Mouse (Mus musculus) bone marrow macrophage, adult 2 months (primary cell): Measurements from ENCODE around the gene Gsdmc4. TPM values are rescaled to one million over a fixed set of nuclear protein-coding genes. Genes with fewer than 3 reads are reported as not detected.
"Not testable (repeated sequence)": the region's sequence is repeated elsewhere in the genome, so short reads cannot be mapped to it uniquely, and the experiment has no call there.

ENCODE experiments used
- H3K27ac ChIP-seq: 2 replicates; pipeline ENCODE4 v1.5.1; 2012; ENCODE audit warnings: low read depth, low read length; ENCODE audit not compliant: insufficient read depth
- H3K4me1 ChIP-seq: 2 replicates; pipeline ENCODE4 v1.6.1; 2012; ENCODE audit warnings: low read length; ENCODE audit not compliant: control insufficient read depth, insufficient read depth
- H3K4me3 ChIP-seq: 2 replicates; pipeline ENCODE4 v1.5.1; 2012; ENCODE audit warnings: mild to moderate bottlenecking, low read length, moderate library complexity; ENCODE audit not compliant: insufficient read depth
- CTCF ChIP-seq: IDR thresholded peaks from 2 replicates; pipeline ENCODE4 v1.5.1; 2012; ENCODE audit warnings: low read depth, mild to moderate bottlenecking, low read length, moderate library complexity
- POLR2A ChIP-seq: IDR thresholded peaks from 2 replicates; pipeline ENCODE4 v1.6.1; 2012; ENCODE audit warnings: mild to moderate bottlenecking, low read depth, low read length, borderline replicate concordance
- polyA plus RNA-seq: library from polyadenylated mRNA; stranded (reverse); fragments of >200 nt; gene quantifications from 2 replicates; pipeline ENCODE4 v1.2.4, GENCODE M21; 2012; ENCODE audit not compliant: missing spikeins, insufficient read depth, insufficient read length

Gsdmc4 gene
- polyA plus RNA-seq: 0.28 TPM in 1 of 2 replicates, not detected in the other

- H3K27ac ChIP-seq, H3K4me3 ChIP-seq, H3K4me1 ChIP-seq: not testable (repeated sequence)
These were observed at the start of gene Gsdmc4 for GRCm38 (mm10) chr15:63912197-63912596. TSS of gene Gsdmc4 (minus strand) at chr15:63912297.

GRCm38 (mm10) chr15:63960542-63960941 is 48.4 kb upstream of the Gsdmc4 start:
- peaks cover 15% of the 10 kb centered on the region for H3K4me1 ChIP-seq

DNA sequence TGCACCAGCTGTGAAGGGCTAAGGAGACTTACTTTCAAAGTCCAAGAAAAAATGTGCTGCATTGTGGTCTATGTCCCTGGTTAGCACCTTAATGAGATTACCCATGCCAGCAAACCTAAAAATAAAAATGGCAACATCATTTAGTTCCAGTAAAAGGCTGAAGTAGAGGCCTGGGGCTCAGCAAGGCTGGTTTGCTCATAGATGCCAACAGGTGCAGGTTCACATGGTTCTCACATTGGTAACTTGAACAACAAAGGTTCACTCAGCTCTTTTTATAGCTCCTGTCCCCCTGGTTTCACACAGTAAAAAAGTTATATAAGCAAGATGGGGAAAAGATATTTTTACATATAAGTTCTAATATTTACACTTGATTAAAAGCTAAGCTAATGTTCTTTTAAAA is 45.5 kb upstream of the Gsdmc4 start:
- Histone ChIP-seq H3K27ac (no peak overlapping the region), H3K4me1 (peaks cover 12% of the 10 kb centered on the region), H3K4me3 (no peak overlapping the region)
- TF ChIP-seq POLR2A (no peak), CTCF (no peak)

More at GRCm38 (mm10) chr15:63960542-63960941, 48.4 kb upstream of the Gsdmc4 start:
- no peak overlapping the region for H3K27ac ChIP-seq
- H3K4me3 ChIP-seq: no peak overlapping the region
- TF ChIP-seq CTCF (no peak), POLR2A (no peak)

DNA sequence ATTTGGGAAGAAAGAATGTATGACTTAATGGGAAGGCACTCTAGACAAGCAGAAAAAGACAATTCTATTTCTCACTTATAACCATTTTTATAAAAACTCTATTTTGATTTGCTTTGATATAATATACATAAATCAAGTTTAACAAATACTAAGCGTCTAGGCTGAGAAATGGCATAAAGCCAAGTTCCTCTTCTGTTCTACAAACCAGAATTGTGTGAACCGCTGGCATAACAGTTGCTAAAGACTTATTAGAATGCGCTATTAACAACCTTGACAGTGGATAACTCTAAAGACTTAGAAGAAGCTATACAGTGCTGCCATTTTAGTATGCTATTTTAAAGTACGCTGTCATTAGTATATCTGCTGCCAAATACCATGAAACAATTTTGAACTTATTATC is 41.2 kb upstream of the Gsdmc4 start:
- peaks cover 2% of the 10 kb centered on the region for H3K4me1 ChIP-seq

DNA sequence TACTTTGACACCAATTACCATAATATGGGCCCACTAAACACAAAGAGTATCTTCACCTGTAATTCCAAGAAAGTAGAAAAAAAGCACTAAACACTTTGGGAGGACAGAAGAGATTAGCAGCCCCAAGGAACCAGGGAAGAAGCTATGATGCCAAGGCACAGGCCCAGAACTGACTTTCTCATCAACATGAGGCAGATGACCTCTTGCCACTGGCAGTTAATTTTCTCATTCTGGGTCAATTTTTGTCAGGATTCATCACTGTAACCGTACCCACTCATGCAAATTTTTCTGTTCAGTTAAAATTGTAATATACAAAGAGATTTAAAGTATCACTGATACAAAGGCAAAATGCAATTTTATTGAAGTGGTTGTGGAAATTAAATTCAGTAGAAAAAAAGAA is 29.1 kb upstream of the Gsdmc4 start:
- TF ChIP-seq CTCF: no peak
- TF ChIP-seq POLR2A: no peak
- Histone ChIP-seq H3K4me1 (no peaks in the 10 kb centered on the region), H3K27ac (no peak overlapping the region), H3K4me3 (no peak overlapping the region)

More for the DNA sequence above, 41.2 kb upstream of the Gsdmc4 start:
- H3K27ac ChIP-seq: no peak overlapping the region
- no peak for TF ChIP-seq POLR2A
- TF ChIP-seq CTCF: no peak
- H3K4me3 ChIP-seq: no peak overlapping the region

DNA sequence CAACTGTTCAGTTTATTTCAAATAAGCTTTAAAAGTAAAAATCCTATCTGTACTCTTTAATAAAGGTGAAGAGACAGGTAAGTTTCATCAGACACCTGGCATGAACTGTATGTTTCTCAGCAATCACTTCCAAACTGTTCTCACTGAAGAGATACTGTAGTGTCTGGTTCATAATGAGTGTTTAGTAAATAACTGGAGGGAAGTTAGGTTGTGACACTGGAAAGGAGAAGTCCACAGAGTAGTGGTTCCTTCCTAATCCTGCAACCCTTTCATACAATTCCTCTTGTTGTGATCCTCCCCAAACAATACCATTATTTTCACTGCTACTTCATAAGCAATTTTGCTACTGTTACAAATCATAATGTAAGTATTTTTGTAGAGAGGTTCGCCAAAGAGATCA is 20.6 kb upstream of the Gsdmc4 start:
- no peak overlapping the region for H3K27ac ChIP-seq
- no peak overlapping the region for H3K4me3 ChIP-seq
- TF ChIP-seq POLR2A (no peak), CTCF (no peak)
- no peaks in the 10 kb centered on the region for H3K4me1 ChIP-seq

DNA sequence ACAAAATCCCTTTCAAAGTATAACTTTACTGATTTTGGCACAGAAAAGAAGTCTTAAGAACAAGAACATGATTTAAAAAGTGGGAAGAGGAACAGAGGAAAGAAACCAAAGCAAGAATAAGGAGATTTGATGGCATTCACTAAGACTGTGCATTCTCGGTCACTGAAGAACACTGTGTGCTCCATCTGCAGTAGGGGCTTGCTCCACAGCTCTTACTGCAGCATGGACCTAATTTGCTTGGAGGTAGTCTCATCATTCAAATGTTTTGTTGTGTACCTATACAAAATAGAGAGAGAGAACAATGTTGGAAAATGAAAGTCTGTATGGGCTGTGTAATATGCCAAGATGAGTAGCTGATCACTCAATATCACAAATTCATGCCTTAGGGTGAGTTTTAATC is 19.3 kb upstream of the Gsdmc4 start:
- TF ChIP-seq CTCF: no peak
- no peak for TF ChIP-seq POLR2A

GRCm38 (mm10) chr15:63930107-63931041 is 18.3 kb upstream of the Gsdmc4 start:
- TF ChIP-seq POLR2A: no peak
- no peak for TF ChIP-seq CTCF
- no peak overlapping the region for H3K4me3 ChIP-seq
- peaks cover 8% of the 10 kb centered on the region for H3K4me1 ChIP-seq
- H3K27ac ChIP-seq: no peak overlapping the region

More for the DNA sequence above, 19.3 kb upstream of the Gsdmc4 start:
- no peak overlapping the region for H3K27ac ChIP-seq
- no peak overlapping the region for H3K4me3 ChIP-seq
- peaks cover under 1% of the 10 kb centered on the region for H3K4me1 ChIP-seq

GRCm38 (mm10) chr15:63926201-63926600 is 14.1 kb upstream of the Gsdmc4 start:
- no peak for TF ChIP-seq POLR2A
- TF ChIP-seq CTCF: no peak
- Histone ChIP-seq H3K27ac (no peak overlapping the region), H3K4me1 (peaks cover 16% of the 10 kb centered on the region), H3K4me3 (no peak overlapping the region)

GRCm38 (mm10) chr15:63924484-63924883 is 12.4 kb upstream of the Gsdmc4 start:
- H3K27ac ChIP-seq: no peak overlapping the region
- H3K4me1 ChIP-seq: peaks cover 16% of the 10 kb centered on the region
- no peak overlapping the region for H3K4me3 ChIP-seq
- TF ChIP-seq POLR2A (no peak), CTCF (no peak)

- peaks cover 16% of the 10 kb centered on the region for H3K4me1 ChIP-seq
- not testable (repeated sequence) for H3K27ac ChIP-seq, H3K4me3 ChIP-seq
These were observed 9.5 kb upstream of the Gsdmc4 start for GRCm38 (mm10) chr15:63921618-63922017.

GRCm38 (mm10) chr15:63919728-63920127 is 7.6 kb upstream of the Gsdmc4 start:
- H3K4me3 ChIP-seq, H3K27ac ChIP-seq, H3K4me1 ChIP-seq: not testable (repeated sequence)

DNA sequence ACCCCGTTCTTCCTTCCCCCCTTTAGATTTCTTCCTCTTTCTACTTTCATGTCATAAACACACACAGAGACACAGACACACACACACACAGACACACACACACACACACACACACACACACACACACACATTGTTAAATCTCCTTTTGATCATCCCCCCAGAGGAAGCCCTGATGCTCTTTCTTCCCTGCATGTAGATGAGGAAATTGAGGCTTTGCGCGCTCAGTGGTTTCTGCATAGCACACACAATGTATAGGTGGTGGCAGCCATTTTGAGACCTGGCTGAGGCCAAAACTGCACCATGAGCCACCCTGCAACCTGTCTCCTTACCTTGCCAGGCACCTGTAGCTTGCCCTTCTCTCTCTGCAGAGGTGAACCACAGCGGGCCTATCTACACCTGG is 4.5 kb upstream of the Gsdmc4 start:
- H3K4me1 ChIP-seq, H3K27ac ChIP-seq, H3K4me3 ChIP-seq: not testable (repeated sequence)

- not testable (repeated sequence) for H3K4me3 ChIP-seq, H3K4me1 ChIP-seq, H3K27ac ChIP-seq
These were observed 2.2 kb downstream of the Gsdmc4 start for GRCm38 (mm10) chr15:63909896-63910295.
